Mouse (Mus musculus): ENCODE measurements around the gene Ankrd44. TPM values are rescaled to one million over a fixed set of nuclear protein-coding genes. Genes with fewer than 3 reads are reported as not detected.

Ankrd44 gene
- polyA plus RNA-seq, 1 experiment from 2014 or later = 7.5 TPM

- no peak overlapping the region for H3K4me2 ChIP-seq
- WGBS = 58% methylated on average over 2 of the region's 2 CpGs
- no peak for ATAC-seq (replicated peaks; ENCODE audit: insufficient number of reproducible peaks, insufficient read depth, low FRiP score, low read depth)
These were observed 8.7 kb upstream of the Ankrd44 start for GRCm38 (mm10) chr1:54934911-54935310.

GRCm38 (mm10) chr1:54933646-54934045 lies 7.5 kb upstream of the Ankrd44 start:
- H3K27me3 ChIP-seq = no peaks in the 10 kb centered on the region
- no peak for ATAC-seq (replicated peaks; ENCODE audit: insufficient number of reproducible peaks, insufficient read depth, low FRiP score, low read depth)
- no peak overlapping the region for H3K4me3 ChIP-seq
- no peak overlapping the region for H3K9ac ChIP-seq
- H3K36me3 ChIP-seq = no peaks in the 10 kb centered on the region
- H3K4me1 ChIP-seq (replicated peaks) = peaks cover 3% of the 10 kb centered on the region
- H3K4me2 ChIP-seq = no peak overlapping the region
- H3K27ac ChIP-seq = no peak overlapping the region
- H3K9me3 ChIP-seq (replicated peaks) = no peaks in the 10 kb centered on the region
- WGBS = 73% methylated on average over 5 of the region's 5 CpGs

More at GRCm38 (mm10) chr1:54934911-54935310, 8.7 kb upstream of the Ankrd44 start:
- Histone ChIP-seq H3K27me3 (no peaks in the 10 kb centered on the region), H3K27ac (no peak overlapping the region), H3K4me3 (no peak overlapping the region), H3K9me3 (replicated peaks) (no peaks in the 10 kb centered on the region), H3K4me1 (replicated peaks) (peaks cover 3% of the 10 kb centered on the region), H3K9ac (no peak overlapping the region), H3K36me3 (no peaks in the 10 kb centered on the region)

- ATAC-seq (replicated peaks; ENCODE audit: insufficient number of reproducible peaks, insufficient read depth, low FRiP score, low read depth) = no peak
- no peak overlapping the region for H3K4me2 ChIP-seq
- H3K9ac ChIP-seq = no peak overlapping the region
- WGBS = 79% methylated on average over 1 of the region's 1 CpGs
- no peaks in the 10 kb centered on the region for H3K27me3 ChIP-seq
- H3K36me3 ChIP-seq = no peaks in the 10 kb centered on the region
- H3K4me1 ChIP-seq (replicated peaks) = peaks cover 3% of the 10 kb centered on the region
- H3K9me3 ChIP-seq (replicated peaks) = no peaks in the 10 kb centered on the region
- no peak overlapping the region for H3K27ac ChIP-seq
- H3K4me3 ChIP-seq = no peak overlapping the region
These were observed 6.4 kb upstream of the Ankrd44 start for GRCm38 (mm10) chr1:54932456-54933115.

GRCm38 (mm10) chr1:54931231-54931630 lies 5.0 kb upstream of the Ankrd44 start:
- 68% methylated on average over 5 of the region's 5 CpGs for WGBS
- Histone ChIP-seq H3K4me3 (no peak overlapping the region), H3K4me2 (no peak overlapping the region), H3K27me3 (no peaks in the 10 kb centered on the region), H3K9ac (no peak overlapping the region), H3K27ac (no peak overlapping the region), H3K4me1 (replicated peaks) (peaks cover 10% of the 10 kb centered on the region), H3K36me3 (no peaks in the 10 kb centered on the region), H3K9me3 (replicated peaks) (no peaks in the 10 kb centered on the region)
- ATAC-seq (replicated peaks; ENCODE audit: insufficient number of reproducible peaks, insufficient read depth, low FRiP score, low read depth) = no peak

GRCm38 (mm10) chr1:54930670-54931200 lies 4.5 kb upstream of the Ankrd44 start:
- H3K4me3 ChIP-seq = no peak overlapping the region
- H3K27me3 ChIP-seq = no peaks in the 10 kb centered on the region
- no peaks in the 10 kb centered on the region for H3K36me3 ChIP-seq
- H3K9me3 ChIP-seq (replicated peaks) = no peaks in the 10 kb centered on the region
- no peak overlapping the region for H3K27ac ChIP-seq
- H3K4me2 ChIP-seq = no peak overlapping the region
- no peak overlapping the region for H3K9ac ChIP-seq
- WGBS = 40% methylated on average over 8 of the region's 8 CpGs
- no peak for ATAC-seq (replicated peaks; ENCODE audit: insufficient number of reproducible peaks, insufficient read depth, low FRiP score, low read depth)
- peaks cover 10% of the 10 kb centered on the region for H3K4me1 ChIP-seq (replicated peaks)

- no peaks in the 10 kb centered on the region for H3K27me3 ChIP-seq
- H3K4me1 ChIP-seq (replicated peaks) = peaks cover 35% of the 10 kb centered on the region
- peak; percentile 12; the same call in 1 of the 2 replicates for ATAC-seq (replicated peaks; ENCODE audit: insufficient number of reproducible peaks, insufficient read depth, low FRiP score, low read depth)
These were observed 694 bp downstream of the Ankrd44 start for GRCm38 (mm10) chr1:54925451-54925934.

GRCm38 (mm10) chr1:54924760-54925159 lies 1.4 kb downstream of the Ankrd44 start:
- H3K4me2 ChIP-seq = peak overlapping the region; percentile 95
- H3K27ac ChIP-seq = no peak overlapping the region
- peak overlapping the region; percentile 88 for H3K4me3 ChIP-seq
- 41% methylated on average over 7 of the region's 7 CpGs for WGBS
- peaks cover 34% of the 10 kb centered on the region for H3K4me1 ChIP-seq (replicated peaks)
- no peaks in the 10 kb centered on the region for H3K36me3 ChIP-seq
- peak overlapping the region; percentile 92; the same call in 1 of the 2 replicates for H3K9ac ChIP-seq
- no peak for ATAC-seq (replicated peaks; ENCODE audit: insufficient number of reproducible peaks, insufficient read depth, low FRiP score, low read depth)
- no peaks in the 10 kb centered on the region for H3K9me3 ChIP-seq (replicated peaks)
- no peaks in the 10 kb centered on the region for H3K27me3 ChIP-seq

More at GRCm38 (mm10) chr1:54925451-54925934, 694 bp downstream of the Ankrd44 start:
- Histone ChIP-seq H3K9ac (peak overlapping the region; percentile 92), H3K36me3 (no peaks in the 10 kb centered on the region), H3K4me3 (peak overlapping the region; percentile 88), H3K9me3 (replicated peaks) (no peaks in the 10 kb centered on the region), H3K27ac (peak overlapping the region; percentile 85), H3K4me2 (peak overlapping the region; percentile 95)
- WGBS = 1% methylated on average over 25 of the region's 30 CpGs

- Histone ChIP-seq H3K4me2 (peak overlapping the region; percentile 95), H3K4me3 (no peak overlapping the region), H3K36me3 (no peaks in the 10 kb centered on the region), H3K27ac (no peak overlapping the region), H3K9me3 (replicated peaks) (no peaks in the 10 kb centered on the region), H3K27me3 (no peaks in the 10 kb centered on the region), H3K9ac (no peak overlapping the region), H3K4me1 (replicated peaks) (peaks cover 34% of the 10 kb centered on the region)
- WGBS = 65% methylated on average over 4 of the region's 4 CpGs
- ATAC-seq (replicated peaks; ENCODE audit: insufficient number of reproducible peaks, insufficient read depth, low FRiP score, low read depth) = no peak
These were observed 1.9 kb downstream of the Ankrd44 start for GRCm38 (mm10) chr1:54924309-54924685.

- H3K9me3 ChIP-seq (replicated peaks) = no peaks in the 10 kb centered on the region
- H3K9ac ChIP-seq = no peak overlapping the region
- no peaks in the 10 kb centered on the region for H3K27me3 ChIP-seq
- H3K36me3 ChIP-seq = no peaks in the 10 kb centered on the region
- H3K27ac ChIP-seq = no peak overlapping the region
- peaks cover 34% of the 10 kb centered on the region for H3K4me1 ChIP-seq (replicated peaks)
- 70% methylated on average over 6 of the region's 6 CpGs for WGBS
- ATAC-seq (replicated peaks; ENCODE audit: insufficient number of reproducible peaks, insufficient read depth, low FRiP score, low read depth) = no peak
- H3K4me2 ChIP-seq = no peak overlapping the region
- H3K4me3 ChIP-seq = no peak overlapping the region
These were observed 2.5 kb downstream of the Ankrd44 start for GRCm38 (mm10) chr1:54923366-54924308.

- Histone ChIP-seq H3K9me3 (replicated peaks) (no peaks in the 10 kb centered on the region), H3K27ac (no peak overlapping the region), H3K4me3 (no peak overlapping the region), H3K9ac (no peak overlapping the region), H3K4me1 (replicated peaks) (peaks cover 34% of the 10 kb centered on the region), H3K27me3 (no peaks in the 10 kb centered on the region), H3K4me2 (no peak overlapping the region), H3K36me3 (no peaks in the 10 kb centered on the region)
- WGBS = 60% methylated on average over 8 of the region's 8 CpGs
- no peak for ATAC-seq (replicated peaks; ENCODE audit: insufficient number of reproducible peaks, insufficient read depth, low FRiP score, low read depth)
These were observed 3.5 kb downstream of the Ankrd44 start for GRCm38 (mm10) chr1:54922707-54923106.

GRCm38 (mm10) chr1:54922025-54922574 lies 4.1 kb downstream of the Ankrd44 start:
- no peak for ATAC-seq (replicated peaks; ENCODE audit: insufficient number of reproducible peaks, insufficient read depth, low FRiP score, low read depth)
- WGBS = 72% methylated on average over 12 of the region's 12 CpGs
- H3K4me3 ChIP-seq = no peak overlapping the region
- no peak overlapping the region for H3K4me2 ChIP-seq
- H3K27me3 ChIP-seq = no peaks in the 10 kb centered on the region
- H3K9me3 ChIP-seq (replicated peaks) = no peaks in the 10 kb centered on the region
- H3K9ac ChIP-seq = no peak overlapping the region
- no peaks in the 10 kb centered on the region for H3K36me3 ChIP-seq
- H3K4me1 ChIP-seq (replicated peaks) = peaks cover 34% of the 10 kb centered on the region
- H3K27ac ChIP-seq = no peak overlapping the region
